Mouse (Mus musculus): ENCODE data around the gene Arhgap17. TPM values are rescaled to one million over a fixed set of nuclear protein-coding genes. Genes with fewer than 3 reads are reported as not detected.
A peak's percentile ranks its signal among the peaks of the same experiment; 100 is the strongest.

Gene Arhgap17
- total and polyA plus RNA-seq, 2 experiments from 2014 or later = 5.4 to 8.1 TPM

GRCm38 (mm10) chr7:123307236-123307635 is 62.5 kb downstream of the Arhgap17 start:
- Histone ChIP-seq H3K27ac (ENCODE audit: low read depth, low read length) (no peak overlapping the region), H3K4me1 (ENCODE audit: insufficient read depth) (no peaks in the 10 kb centered on the region), H3K27me3 (ENCODE audit: insufficient read depth, low read length) (no peaks in the 10 kb centered on the region), H3K4me3 (ENCODE audit: low read depth, low read length) (no peak overlapping the region), H3K9me3 (ENCODE audit: low read length) (no peaks in the 10 kb centered on the region), H3K36me3 (ENCODE audit: insufficient read depth) (peaks cover 52% of the 10 kb centered on the region), H3K4me2 (ENCODE audit: low read depth) (no peak overlapping the region), H3K9ac (no peak overlapping the region)
- ATAC-seq = no peak
- no peak for DNase-seq
- WGBS = 95% methylated on average over 8 of the region's 8 CpGs
- TF ChIP-seq CTCF (IDR thresholded peaks at IDR 0.05; ENCODE audit: low read depth) = no peak

DNA sequence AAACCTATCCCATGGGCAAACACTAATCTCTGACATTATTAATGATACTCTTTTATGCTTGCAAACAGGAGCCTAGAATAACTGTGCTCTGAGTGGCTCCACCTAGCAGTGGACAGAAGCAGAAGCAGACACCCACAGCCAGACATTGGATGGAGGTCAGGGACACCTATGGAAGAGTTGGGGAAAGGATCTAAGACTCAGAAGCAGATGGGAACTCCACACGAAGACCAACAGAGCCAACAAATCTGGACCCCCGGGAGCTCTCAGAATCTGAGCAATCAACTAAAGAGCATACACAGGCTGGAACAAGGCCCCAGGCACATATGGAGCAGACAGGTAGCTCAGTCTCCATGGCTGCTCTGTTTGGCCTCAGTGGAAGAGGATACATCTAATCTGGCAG is 64.3 kb downstream of the Arhgap17 start:
- H3K4me3 ChIP-seq (ENCODE audit: low read depth, low read length) = no peak overlapping the region
- no peaks in the 10 kb centered on the region for H3K4me1 ChIP-seq (ENCODE audit: insufficient read depth)
- H3K36me3 ChIP-seq (ENCODE audit: insufficient read depth) = peaks cover 44% of the 10 kb centered on the region
- no peak for DNase-seq
- H3K27me3 ChIP-seq (ENCODE audit: insufficient read depth, low read length) = no peaks in the 10 kb centered on the region
- H3K4me2 ChIP-seq (ENCODE audit: low read depth) = no peak overlapping the region
- no peak for TF ChIP-seq CTCF (IDR thresholded peaks at IDR 0.05; ENCODE audit: low read depth)
- H3K27ac ChIP-seq (ENCODE audit: low read depth, low read length) = no peak overlapping the region
- H3K9me3 ChIP-seq (ENCODE audit: low read length) = no peaks in the 10 kb centered on the region
- 88% methylated on average over 2 of the region's 2 CpGs for WGBS
- no peak for ATAC-seq
- no peak overlapping the region for H3K9ac ChIP-seq

- Histone ChIP-seq H3K27ac (ENCODE audit: low read depth, low read length) (no peak overlapping the region), H3K27me3 (ENCODE audit: insufficient read depth, low read length) (no peaks in the 10 kb centered on the region), H3K4me1 (ENCODE audit: insufficient read depth) (no peaks in the 10 kb centered on the region), H3K36me3 (ENCODE audit: insufficient read depth) (peaks cover 27% of the 10 kb centered on the region), H3K9ac (no peak overlapping the region), H3K4me2 (ENCODE audit: low read depth) (no peak overlapping the region), H3K9me3 (ENCODE audit: low read length) (no peaks in the 10 kb centered on the region), H3K4me3 (ENCODE audit: low read depth, low read length) (no peak overlapping the region)
- no peak for DNase-seq
- WGBS = 79% methylated on average over 3 of the region's 3 CpGs
- TF ChIP-seq CTCF (IDR thresholded peaks at IDR 0.05; ENCODE audit: low read depth) = no peak
- no peak for ATAC-seq
Measured at GRCm38 (mm10) chr7:123300258-123300657, 69.5 kb downstream of the Arhgap17 start.

- H3K27ac ChIP-seq (ENCODE audit: low read depth, low read length) = no peak overlapping the region
- no peaks in the 10 kb centered on the region for H3K4me1 ChIP-seq (ENCODE audit: insufficient read depth)
- no peak for TF ChIP-seq CTCF (IDR thresholded peaks at IDR 0.05; ENCODE audit: low read depth)
- H3K4me2 ChIP-seq (ENCODE audit: low read depth) = no peak overlapping the region
- ATAC-seq (no peak), DNase-seq (no peak)
- no peaks in the 10 kb centered on the region for H3K9me3 ChIP-seq (ENCODE audit: low read length)
- H3K9ac ChIP-seq = no peak overlapping the region
- peaks cover 36% of the 10 kb centered on the region for H3K36me3 ChIP-seq (ENCODE audit: insufficient read depth)
- 56% methylated on average over 3 of the region's 3 CpGs for WGBS
- H3K4me3 ChIP-seq (ENCODE audit: low read depth, low read length) = no peak overlapping the region
- H3K27me3 ChIP-seq (ENCODE audit: insufficient read depth, low read length) = no peaks in the 10 kb centered on the region
Measured at GRCm38 (mm10) chr7:123298225-123298624, 71.5 kb downstream of the Arhgap17 start.

DNA sequence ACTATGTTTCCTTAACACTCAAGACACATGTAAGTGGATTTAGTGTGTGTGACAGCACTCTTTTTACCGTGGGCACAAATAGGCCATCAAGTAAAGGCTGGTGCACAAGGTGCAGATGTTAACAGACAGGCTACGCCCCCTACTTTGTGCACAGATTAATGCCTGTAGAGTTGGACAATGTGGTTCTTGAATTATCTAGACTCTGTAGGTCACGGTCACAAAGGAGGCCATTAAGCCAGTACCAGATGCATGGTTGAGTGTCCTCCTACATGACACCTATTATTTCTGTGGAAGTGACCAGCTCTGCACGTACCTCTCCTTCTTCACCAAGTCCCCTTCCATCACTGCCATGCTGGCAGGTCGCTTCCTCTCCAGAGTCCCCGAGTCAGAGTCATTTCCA is 73.6 kb downstream of the Arhgap17 start:
- TF ChIP-seq CTCF (IDR thresholded peaks at IDR 0.05; ENCODE audit: low read depth) = no peak
- Histone ChIP-seq H3K9me3 (ENCODE audit: low read length) (no peaks in the 10 kb centered on the region), H3K9ac (no peak overlapping the region), H3K4me2 (ENCODE audit: low read depth) (no peak overlapping the region), H3K4me3 (ENCODE audit: low read depth, low read length) (no peak overlapping the region), H3K27me3 (ENCODE audit: insufficient read depth, low read length) (no peaks in the 10 kb centered on the region), H3K36me3 (ENCODE audit: insufficient read depth) (peaks cover 48% of the 10 kb centered on the region), H3K4me1 (ENCODE audit: insufficient read depth) (no peaks in the 10 kb centered on the region), H3K27ac (ENCODE audit: low read depth, low read length) (no peak overlapping the region)
- ATAC-seq (no peak), DNase-seq (no peak)
- WGBS = 76% methylated on average over 6 of the region's 6 CpGs

GRCm38 (mm10) chr7:123295423-123295822 is 74.3 kb downstream of the Arhgap17 start:
- peak; percentile 38; the same call in 1 of the 2 replicates for TF ChIP-seq CTCF (IDR thresholded peaks at IDR 0.05; ENCODE audit: low read depth)
- whole genome bisulfite sequencing = 78% methylated on average over 7 of the region's 7 CpGs
- Histone ChIP-seq H3K9ac (no peak overlapping the region), H3K4me1 (ENCODE audit: insufficient read depth) (no peaks in the 10 kb centered on the region), H3K27ac (ENCODE audit: low read depth, low read length) (no peak overlapping the region), H3K9me3 (ENCODE audit: low read length) (no peaks in the 10 kb centered on the region), H3K27me3 (ENCODE audit: insufficient read depth, low read length) (no peaks in the 10 kb centered on the region), H3K36me3 (ENCODE audit: insufficient read depth) (peaks cover 53% of the 10 kb centered on the region), H3K4me3 (ENCODE audit: low read depth, low read length) (no peak overlapping the region), H3K4me2 (ENCODE audit: low read depth) (no peak overlapping the region)
- no peak for ATAC-seq
- no peak for DNase-seq

DNA sequence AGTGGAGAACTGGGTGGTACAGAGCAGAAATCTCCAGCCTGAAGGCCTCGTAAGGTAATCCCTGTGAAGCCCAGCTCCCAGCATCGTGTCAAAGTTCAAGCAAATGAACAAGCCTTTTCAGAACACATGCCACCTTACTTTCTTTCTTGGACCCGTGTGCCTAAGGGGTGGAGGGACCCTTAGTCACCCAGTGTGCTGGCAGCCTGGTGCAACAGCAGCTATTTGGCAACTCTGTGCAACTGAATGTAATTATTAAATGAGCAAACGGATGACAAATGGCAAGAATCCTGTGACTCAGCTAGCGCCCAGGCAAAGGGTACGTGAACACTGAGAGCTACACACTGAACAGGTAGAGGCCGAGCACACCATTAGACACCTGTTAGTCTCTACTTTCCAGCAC is 75.8 kb downstream of the Arhgap17 start:
- Histone ChIP-seq H3K9me3 (ENCODE audit: low read length) (no peaks in the 10 kb centered on the region), H3K4me1 (ENCODE audit: insufficient read depth) (no peaks in the 10 kb centered on the region), H3K27ac (ENCODE audit: low read depth, low read length) (no peak overlapping the region), H3K27me3 (ENCODE audit: insufficient read depth, low read length) (no peaks in the 10 kb centered on the region), H3K4me2 (ENCODE audit: low read depth) (no peak overlapping the region), H3K36me3 (ENCODE audit: insufficient read depth) (peaks cover 54% of the 10 kb centered on the region), H3K4me3 (ENCODE audit: low read depth, low read length) (no peak overlapping the region), H3K9ac (no peak overlapping the region)
- no peak for DNase-seq
- 86% methylated on average over 7 of the region's 7 CpGs for WGBS
- no peak for ATAC-seq
- TF ChIP-seq CTCF (IDR thresholded peaks at IDR 0.05; ENCODE audit: low read depth) = no peak

- WGBS = 94% methylated on average over 8 of the region's 8 CpGs
- Histone ChIP-seq H3K4me3 (ENCODE audit: low read depth, low read length) (no peak overlapping the region), H3K27ac (ENCODE audit: low read depth, low read length) (no peak overlapping the region), H3K36me3 (ENCODE audit: insufficient read depth) (peaks cover 54% of the 10 kb centered on the region), H3K27me3 (ENCODE audit: insufficient read depth, low read length) (no peaks in the 10 kb centered on the region), H3K4me1 (ENCODE audit: insufficient read depth) (no peaks in the 10 kb centered on the region), H3K9me3 (ENCODE audit: low read length) (no peaks in the 10 kb centered on the region), H3K4me2 (ENCODE audit: low read depth) (no peak overlapping the region), H3K9ac (no peak overlapping the region)
- no peak for ATAC-seq
- DNase-seq = no peak
- no peak for TF ChIP-seq CTCF (IDR thresholded peaks at IDR 0.05; ENCODE audit: low read depth)
Measured at GRCm38 (mm10) chr7:123291942-123292341, 77.8 kb downstream of the Arhgap17 start.

Measured in forebrain, postnatal 0 days (tissue).